Mouse (Mus musculus): ENCODE results near the gene H2-D1. TPM values are rescaled to one million over a fixed set of nuclear protein-coding genes. Genes with fewer than 3 reads are reported as not detected.

Gene H2-D1
- polyA plus RNA-seq (2015; fragmentation: Nextera tagmentation; extraction: Ambion mirVana): 81.6 and 82.0 TPM in 2 replicates

DNA sequence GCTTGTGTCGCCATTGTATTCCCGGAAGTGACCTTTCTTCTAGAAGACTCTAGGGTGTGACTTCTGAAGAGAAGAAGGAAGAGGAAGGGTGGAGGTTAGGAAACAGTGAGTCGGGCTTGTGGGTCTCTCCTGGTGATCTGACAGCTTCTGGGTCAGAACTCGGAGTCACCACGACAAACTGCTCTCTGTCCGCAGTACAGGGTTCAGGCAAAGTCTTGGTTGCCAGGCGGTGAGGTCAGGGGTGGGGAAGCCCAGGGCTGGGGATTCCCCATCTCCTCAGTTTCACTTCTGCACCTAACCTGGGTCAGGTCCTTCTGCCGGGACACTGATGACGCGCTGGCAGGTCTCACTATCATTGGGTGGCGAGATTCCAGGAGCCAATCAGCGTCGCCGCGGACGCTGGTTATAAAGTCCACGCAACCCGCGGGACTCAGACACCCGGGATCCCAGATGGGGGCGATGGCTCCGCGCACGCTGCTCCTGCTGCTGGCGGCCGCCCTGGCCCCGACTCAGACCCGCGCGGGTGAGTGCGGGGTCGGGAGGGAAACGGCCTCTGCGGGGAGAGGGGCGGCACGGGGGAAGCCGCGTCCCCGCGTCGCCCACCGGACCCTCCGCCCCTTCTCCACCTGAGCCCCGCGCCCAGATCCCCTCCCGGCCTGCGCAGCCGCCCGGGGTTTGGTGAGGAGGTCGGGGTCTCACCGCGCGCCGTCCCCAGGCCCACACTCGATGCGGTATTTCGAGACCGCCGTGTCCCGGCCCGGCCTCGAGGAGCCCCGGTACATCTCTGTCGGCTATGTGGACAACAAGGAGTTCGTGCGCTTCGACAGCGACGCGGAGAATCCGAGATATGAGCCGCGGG is at the start of gene H2-D1:
Gene H2-D1 (plus strand): TSS at position 67 of the 859 bp plus-strand sequence.
- peak within 1 kb of the TSS; percentile 67 for H3K4me3 ChIP-seq (replicated peaks)
- peak; percentile 88 for ATAC-seq (ENCODE audit: insufficient number of reproducible peaks, low FRiP score, low TSS enrichment, low read depth)
- H3K4me1 ChIP-seq: peaks cover 16% of the 10 kb centered on the region

DNA sequence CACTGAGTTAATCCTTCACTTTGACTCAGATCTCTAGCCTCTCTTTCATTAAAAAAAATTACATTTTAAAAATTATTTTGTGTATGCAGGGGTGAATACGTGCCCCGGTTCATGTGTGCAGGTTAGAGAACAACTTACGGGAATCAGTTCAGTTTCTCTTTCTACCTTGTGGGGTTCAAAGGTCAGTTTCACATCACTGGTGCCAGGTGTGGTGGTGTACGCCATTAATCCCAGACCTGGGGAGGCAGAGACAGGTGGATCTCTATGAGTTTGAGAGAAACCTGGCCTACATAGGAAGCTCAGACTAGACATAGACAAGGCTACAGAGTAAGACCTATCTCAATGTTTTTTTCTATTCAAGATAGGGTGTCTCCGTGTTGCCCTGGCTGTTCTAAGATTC is 49.5 kb upstream of the H2-D1 start:
- Histone ChIP-seq H3K36me3 (no peaks in the 10 kb centered on the region), H3K9ac (no peak overlapping the region), H3K27ac (replicated peaks) (no peak overlapping the region), H3K4me3 (replicated peaks) (no peak overlapping the region), H3K4me1 (peaks cover 4% of the 10 kb centered on the region; the same call in 1 of the 2 replicates), H3K27me3 (no peaks in the 10 kb centered on the region), H3K9me3 (replicated peaks) (no peaks in the 10 kb centered on the region), H3K4me2 (replicated peaks) (no peak overlapping the region)
- 91% methylated on average over 5 of the region's 5 CpGs for WGBS
- ATAC-seq (ENCODE audit: insufficient number of reproducible peaks, low FRiP score, low TSS enrichment, low read depth): no peak

More for the DNA sequence above, at the start of gene H2-D1:
- peaks cover 40% of the 10 kb centered on the region for H3K27me3 ChIP-seq
- peak within 1 kb of the TSS; percentile 100 for H3K4me2 ChIP-seq (replicated peaks)
- H3K9me3 ChIP-seq (replicated peaks): no peaks in the 10 kb centered on the region
- 1% methylated on average over 73 of the region's 73 CpGs for WGBS
- H3K27ac ChIP-seq (replicated peaks): no peak within 1 kb of the TSS
- H3K9ac ChIP-seq: peak within 1 kb of the TSS; percentile 46; the same call in 1 of the 2 replicates
- H3K36me3 ChIP-seq: no peaks in the 10 kb centered on the region

DNA sequence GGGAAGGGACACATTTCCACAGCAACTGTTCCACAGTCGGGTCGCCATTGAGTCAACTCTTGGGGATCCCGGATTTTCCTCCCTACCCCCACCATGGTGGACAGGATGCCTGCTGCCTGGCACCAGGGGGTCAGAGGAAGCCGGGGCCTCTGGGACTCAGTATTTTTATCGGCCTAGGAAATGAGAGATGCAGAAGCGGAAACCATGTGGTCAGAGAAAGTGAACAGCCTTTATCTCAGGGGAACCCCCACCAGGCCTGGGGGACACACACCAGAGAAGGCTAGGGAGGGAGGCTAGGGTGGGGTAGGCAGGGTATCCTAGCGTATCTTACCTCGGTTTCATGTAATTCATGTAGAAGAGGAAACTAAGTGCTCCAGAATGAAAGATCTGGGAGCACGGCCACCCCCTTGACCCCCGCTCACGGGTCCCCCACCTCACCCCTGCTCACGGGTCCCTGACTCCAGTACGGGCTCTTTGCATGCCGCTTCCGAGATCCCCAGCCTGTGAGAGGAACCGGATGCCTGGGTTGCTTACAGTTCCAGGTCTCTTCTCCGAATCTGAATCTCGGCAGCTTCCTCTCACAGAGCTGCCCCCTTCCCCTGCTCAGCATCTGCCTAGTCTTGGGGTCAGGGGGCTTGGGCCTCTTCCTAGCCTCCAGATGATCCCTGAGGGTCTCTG is 43.9 kb upstream of the H2-D1 start:
- ATAC-seq (ENCODE audit: insufficient number of reproducible peaks, low FRiP score, low TSS enrichment, low read depth): no peak
- H3K4me3 ChIP-seq (replicated peaks): no peak overlapping the region
- H3K36me3 ChIP-seq: peaks cover 25% of the 10 kb centered on the region
- peaks cover 10% of the 10 kb centered on the region; the same call in 1 of the 2 replicates for H3K4me1 ChIP-seq
- no peaks in the 10 kb centered on the region for H3K27me3 ChIP-seq
- WGBS: 76% methylated on average over 18 of the region's 18 CpGs
- no peak overlapping the region for H3K9ac ChIP-seq
- H3K4me2 ChIP-seq (replicated peaks): no peak overlapping the region
- H3K27ac ChIP-seq (replicated peaks): no peak overlapping the region
- no peaks in the 10 kb centered on the region for H3K9me3 ChIP-seq (replicated peaks)

DNA sequence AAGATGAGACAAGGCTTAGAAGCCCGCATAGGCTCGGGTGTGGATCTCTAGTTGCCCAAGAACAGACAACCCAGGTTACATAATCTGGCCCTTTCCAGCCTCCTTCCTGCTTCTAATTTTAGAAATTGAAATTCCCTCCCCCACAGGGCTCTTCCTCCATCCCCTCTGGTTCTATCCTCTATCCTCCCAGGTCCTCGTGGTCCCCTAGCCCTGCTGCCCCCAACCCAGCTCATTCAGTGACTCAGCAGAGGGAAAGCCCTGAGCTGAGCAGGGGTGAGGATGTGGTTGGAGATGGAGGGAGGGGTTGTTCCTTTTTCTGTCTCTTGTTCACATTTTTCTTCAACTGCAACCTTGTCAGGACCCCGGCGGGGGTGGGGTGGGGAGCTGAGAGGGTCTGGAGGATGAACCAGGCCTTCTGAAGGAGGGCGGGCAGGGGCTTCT is 42.9 kb upstream of the H2-D1 start:
- Histone ChIP-seq H3K4me1 (peaks cover 7% of the 10 kb centered on the region; the same call in 1 of the 2 replicates), H3K9ac (no peak overlapping the region), H3K27me3 (no peaks in the 10 kb centered on the region), H3K27ac (replicated peaks) (no peak overlapping the region), H3K36me3 (peaks cover 25% of the 10 kb centered on the region), H3K4me2 (replicated peaks) (no peak overlapping the region), H3K9me3 (replicated peaks) (no peaks in the 10 kb centered on the region), H3K4me3 (replicated peaks) (no peak overlapping the region)
- ATAC-seq (ENCODE audit: insufficient number of reproducible peaks, low FRiP score, low TSS enrichment, low read depth): no peak
- 73% methylated on average over 6 of the region's 6 CpGs for WGBS

DNA sequence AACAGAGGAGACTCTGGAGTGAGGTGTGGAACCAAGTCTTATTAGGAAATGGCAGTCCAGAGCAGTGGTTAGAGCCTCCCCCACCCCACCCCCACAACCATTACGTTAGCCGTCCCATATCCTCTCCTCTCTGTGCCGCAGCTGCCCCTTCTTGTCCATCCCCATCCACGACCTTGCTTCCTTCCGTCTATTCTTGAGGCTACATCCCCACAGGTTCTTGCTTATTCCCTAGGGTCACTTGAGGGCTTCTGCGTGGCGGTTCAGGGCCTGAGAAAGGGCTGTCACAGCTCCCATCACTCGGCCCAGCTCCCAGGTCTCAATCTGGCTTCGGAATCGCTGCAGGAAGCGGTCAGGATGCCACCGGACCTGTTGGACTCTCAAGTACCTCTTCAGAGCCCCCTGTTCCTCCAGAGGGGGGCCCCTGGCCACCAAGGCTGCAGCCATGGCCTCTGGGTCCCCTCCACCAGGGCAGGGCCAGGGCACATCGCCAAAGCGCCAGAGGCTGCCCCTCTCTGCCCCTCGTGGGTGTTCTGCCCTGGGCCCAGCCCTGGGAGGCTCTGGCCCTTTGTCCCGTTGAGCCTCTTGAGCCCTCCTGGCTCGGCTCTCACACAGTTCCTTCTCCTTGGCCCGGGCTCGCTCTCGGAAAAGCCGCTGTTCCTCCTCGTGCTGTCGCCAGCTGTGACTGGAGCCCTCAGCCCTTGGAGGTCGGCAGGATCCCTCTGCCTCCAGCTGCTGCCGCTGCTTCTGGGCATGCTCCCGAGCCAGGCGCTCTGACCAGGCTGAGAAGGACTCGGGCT is 42.2 kb upstream of the H2-D1 start, which contains the start of gene Gm16181:
Gene Gm16181 (plus strand): TSS at position 679 of the 797 bp plus-strand sequence.
- H3K9ac ChIP-seq: 0 out of 2 replicates have a peak within 1 kb of the TSS, but pooled peaks have one; percentile 9
- peak within 1 kb of the TSS; percentile 28; the same call in 1 of the 2 replicates for H3K27ac ChIP-seq (replicated peaks)
- H3K27me3 ChIP-seq: no peaks in the 10 kb centered on the region
- no peak within 1 kb of the TSS for H3K4me3 ChIP-seq (replicated peaks)
- 73% methylated on average over 28 of the region's 28 CpGs for WGBS
- ATAC-seq (ENCODE audit: insufficient number of reproducible peaks, low FRiP score, low TSS enrichment, low read depth): no peak
- peaks cover 30% of the 10 kb centered on the region for H3K36me3 ChIP-seq
- H3K9me3 ChIP-seq (replicated peaks): no peaks in the 10 kb centered on the region
- peaks cover 6% of the 10 kb centered on the region; the same call in 1 of the 2 replicates for H3K4me1 ChIP-seq
- H3K4me2 ChIP-seq (replicated peaks): no peak within 1 kb of the TSS

DNA sequence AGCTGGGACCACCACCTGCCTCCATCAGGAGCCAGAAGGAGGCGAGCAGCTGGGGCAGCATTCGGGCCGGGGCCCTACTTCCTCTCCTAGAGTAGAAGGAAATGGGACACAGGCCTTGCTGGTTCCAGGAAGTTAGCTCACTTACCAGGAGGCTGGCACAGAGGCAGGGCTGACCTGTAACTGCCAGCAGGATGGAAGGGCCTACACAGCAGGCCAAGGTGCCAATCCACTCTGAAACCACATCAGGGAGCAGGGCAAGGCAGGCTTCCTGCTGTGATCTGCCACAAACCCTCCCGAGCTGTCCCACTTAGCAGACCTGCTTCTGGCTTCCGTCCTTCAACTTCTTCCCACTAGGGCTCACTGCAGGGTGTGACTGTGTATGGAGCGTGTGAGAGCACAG is 40.2 kb upstream of the H2-D1 start:
- WGBS: 72% methylated on average over 6 of the region's 6 CpGs
- Histone ChIP-seq H3K9me3 (replicated peaks) (no peaks in the 10 kb centered on the region), H3K27ac (replicated peaks) (0 out of 2 replicates have a peak overlapping the region, but pooled peaks have one; percentile 28), H3K4me3 (replicated peaks) (no peak overlapping the region), H3K4me1 (peaks cover 6% of the 10 kb centered on the region; the same call in 1 of the 2 replicates), H3K9ac (0 out of 2 replicates have a peak overlapping the region, but pooled peaks have one; percentile 15), H3K27me3 (no peaks in the 10 kb centered on the region), H3K4me2 (replicated peaks) (no peak overlapping the region), H3K36me3 (peaks cover 35% of the 10 kb centered on the region)
- no peak for ATAC-seq (ENCODE audit: insufficient number of reproducible peaks, low FRiP score, low TSS enrichment, low read depth)

DNA sequence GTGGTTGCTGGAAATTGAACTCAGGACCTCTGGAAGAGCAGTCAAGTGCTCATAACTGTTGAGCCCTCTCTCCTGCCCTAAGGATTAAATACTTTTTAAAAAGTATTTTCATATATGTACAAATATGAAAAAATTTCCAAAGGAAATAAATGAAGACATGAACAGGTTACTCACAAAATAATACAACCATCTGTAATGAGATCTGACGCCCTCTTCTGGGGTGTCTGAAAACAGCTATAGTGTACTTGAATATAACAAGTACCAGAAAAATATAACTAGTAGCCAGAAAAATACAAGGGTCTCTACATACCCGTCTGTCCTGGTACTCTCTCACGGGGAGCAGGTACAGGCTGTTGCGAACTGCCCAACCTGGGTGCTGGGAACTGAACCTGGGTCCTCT is 37.9 kb upstream of the H2-D1 start:
- no peaks in the 10 kb centered on the region for H3K27me3 ChIP-seq
- no peak for ATAC-seq (ENCODE audit: insufficient number of reproducible peaks, low FRiP score, low TSS enrichment, low read depth)
- no peak overlapping the region for H3K4me3 ChIP-seq (replicated peaks)
- H3K4me1 ChIP-seq: peaks cover 6% of the 10 kb centered on the region; the same call in 1 of the 2 replicates
- no peaks in the 10 kb centered on the region for H3K9me3 ChIP-seq (replicated peaks)
- peaks cover 51% of the 10 kb centered on the region for H3K36me3 ChIP-seq
- H3K27ac ChIP-seq (replicated peaks): no peak overlapping the region
- no peak overlapping the region for H3K4me2 ChIP-seq (replicated peaks)
- no peak overlapping the region for H3K9ac ChIP-seq
- WGBS: 93% methylated on average over 4 of the region's 4 CpGs

DNA sequence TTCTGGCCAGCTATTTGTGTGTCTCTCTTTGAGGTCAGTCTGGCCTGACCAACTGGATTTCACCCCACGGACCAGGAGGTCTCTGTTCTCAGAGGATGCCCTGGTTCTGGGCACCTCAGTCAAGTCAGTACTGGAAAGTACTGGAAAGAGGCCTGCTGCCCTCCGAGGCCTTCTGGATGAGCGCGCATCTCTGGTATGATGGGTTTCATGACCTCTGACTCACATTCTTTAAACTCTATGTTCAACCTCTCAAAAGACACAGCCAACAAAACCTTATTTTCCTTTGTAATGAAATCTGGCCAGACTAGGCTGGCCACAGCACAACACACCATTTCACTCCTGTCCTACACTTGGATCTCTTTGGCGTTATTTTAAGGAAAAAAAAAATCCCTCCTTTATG is 37.1 kb upstream of the H2-D1 start:
- no peak overlapping the region for H3K4me3 ChIP-seq (replicated peaks)
- WGBS: 86% methylated on average over 5 of the region's 5 CpGs

DNA sequence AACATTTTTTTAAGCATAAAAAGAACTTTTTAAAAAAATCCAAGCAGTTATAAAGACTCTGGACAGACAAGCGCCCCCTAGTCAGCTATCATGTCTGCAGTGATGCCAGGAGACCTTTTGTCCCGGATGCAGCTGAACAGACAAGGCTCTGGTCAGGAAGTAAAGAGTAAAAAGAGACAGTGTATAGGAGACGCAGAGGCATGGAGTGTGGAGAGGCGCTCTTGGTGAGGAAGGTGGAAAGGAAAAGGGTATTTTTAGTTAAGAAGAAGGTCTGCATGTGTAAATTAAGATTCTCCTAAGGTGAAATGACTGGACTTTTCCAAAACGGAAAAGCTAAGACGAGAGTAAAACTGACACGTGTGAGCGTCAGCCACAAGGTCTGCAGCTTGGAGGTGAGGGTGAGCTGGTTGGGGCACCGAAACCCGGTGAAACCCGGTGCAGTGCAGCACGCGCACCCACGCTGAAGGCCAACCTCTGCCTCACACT is 35.9 kb upstream of the H2-D1 start:
- H3K36me3 ChIP-seq: peaks cover 54% of the 10 kb centered on the region
- no peaks in the 10 kb centered on the region for H3K9me3 ChIP-seq (replicated peaks)
- ATAC-seq (ENCODE audit: insufficient number of reproducible peaks, low FRiP score, low TSS enrichment, low read depth): no peak
- peaks cover under 1% of the 10 kb centered on the region; the same call in 1 of the 2 replicates for H3K4me1 ChIP-seq
- H3K27me3 ChIP-seq: no peaks in the 10 kb centered on the region
- H3K4me2 ChIP-seq (replicated peaks): no peak overlapping the region
- no peak overlapping the region for H3K4me3 ChIP-seq (replicated peaks)
- H3K27ac ChIP-seq (replicated peaks): no peak overlapping the region
- 83% methylated on average over 14 of the region's 14 CpGs for WGBS
- no peak overlapping the region for H3K9ac ChIP-seq

More for the DNA sequence above, 37.1 kb upstream of the H2-D1 start:
- no peak overlapping the region for H3K27ac ChIP-seq (replicated peaks)
- no peaks in the 10 kb centered on the region for H3K9me3 ChIP-seq (replicated peaks)
- ATAC-seq (ENCODE audit: insufficient number of reproducible peaks, low FRiP score, low TSS enrichment, low read depth): no peak
- H3K4me1 ChIP-seq: peaks cover under 1% of the 10 kb centered on the region; the same call in 1 of the 2 replicates
- no peaks in the 10 kb centered on the region for H3K27me3 ChIP-seq
- no peak overlapping the region for H3K4me2 ChIP-seq (replicated peaks)
- H3K9ac ChIP-seq: no peak overlapping the region
- H3K36me3 ChIP-seq: peaks cover 49% of the 10 kb centered on the region

DNA sequence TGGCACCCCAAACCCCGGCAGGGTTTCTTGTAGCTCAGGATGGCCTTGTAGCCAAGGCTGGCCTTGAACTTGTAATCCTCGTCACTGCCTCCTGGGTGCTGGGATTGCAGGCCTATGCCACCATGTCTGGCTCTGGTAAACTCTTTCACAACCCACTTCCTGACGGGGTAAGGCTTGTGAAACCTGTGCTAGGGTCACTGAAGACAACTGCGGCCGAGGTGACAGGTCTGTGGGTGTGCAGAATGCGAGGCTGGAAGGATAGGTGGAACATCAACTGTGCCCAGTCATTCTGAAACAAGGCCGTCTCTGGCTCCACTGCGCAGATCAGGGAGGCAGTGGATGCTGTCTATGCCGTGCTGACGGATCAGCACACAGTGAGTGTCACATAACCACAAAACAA is 31.5 kb upstream of the H2-D1 start:
- H3K27me3 ChIP-seq: no peaks in the 10 kb centered on the region
- peaks cover 35% of the 10 kb centered on the region for H3K4me1 ChIP-seq
- no peak overlapping the region for H3K4me3 ChIP-seq (replicated peaks)
- peaks cover 40% of the 10 kb centered on the region for H3K36me3 ChIP-seq
- no peaks in the 10 kb centered on the region for H3K9me3 ChIP-seq (replicated peaks)
- no peak for ATAC-seq (ENCODE audit: insufficient number of reproducible peaks, low FRiP score, low TSS enrichment, low read depth)
- no peak overlapping the region for H3K27ac ChIP-seq (replicated peaks)
- H3K4me2 ChIP-seq (replicated peaks): no peak overlapping the region
- peak overlapping the region; percentile 21; the same call in 1 of the 2 replicates for H3K9ac ChIP-seq
- WGBS: 93% methylated on average over 10 of the region's 10 CpGs

Data from embryonic facial prominence, embryonic 15.5 days (tissue).